Mouse (Mus musculus) gastrocnemius, adult 18-20 months (tissue): ENCODE measurements around the gene Sytl2. TPM values are rescaled to one million over a fixed set of nuclear protein-coding genes. Genes with fewer than 3 reads are reported as not detected.
A peak's percentile ranks its signal among the peaks of the same experiment; 100 is the strongest.

ENCODE experiments used
- DNase-seq: peaks from one replicate; pipeline ENCODE4 v3.0.0; 2021; ENCODE audit warnings: low spot score
- total RNA-seq, 2 experiments: library from RNA; stranded (reverse); gene quantifications; 2 replicates each; pipeline ENCODE4 v1.2.3; 2021

The Sytl2 gene
- total RNA-seq, 2 experiments from 2014 or later: 3.4 to 3.7 TPM

- DNase-seq: peak; percentile 53
Observed at GRCm38 (mm10) chr7:90370071-90370851, 68.2 kb downstream of the Sytl2 start.

DNA sequence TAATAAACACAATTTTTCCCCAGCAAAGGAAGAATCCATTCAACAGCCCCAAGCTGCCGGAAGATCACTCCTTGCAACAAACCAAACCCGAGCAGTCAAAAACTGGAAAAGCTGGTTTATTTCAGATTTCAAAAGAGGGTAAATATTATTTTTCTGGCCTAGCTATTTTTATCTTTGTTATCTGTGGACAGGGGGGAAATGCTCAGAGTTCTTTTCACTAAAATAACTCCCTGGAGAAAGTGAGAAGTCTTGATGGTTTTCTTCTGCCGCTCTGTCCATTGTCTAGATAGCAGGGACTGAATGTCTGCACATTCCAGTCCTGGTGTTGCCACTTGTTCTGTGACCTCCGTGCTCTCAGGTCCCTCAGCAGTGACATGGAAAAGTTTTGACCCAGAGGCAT is 70.8 kb downstream of the Sytl2 start:
- DNase-seq: no peak

- no peak for DNase-seq
Observed at GRCm38 (mm10) chr7:90384411-90384810, 82.4 kb downstream of the Sytl2 start.

- peak; percentile 17 for DNase-seq
Observed at GRCm38 (mm10) chr7:90386885-90387459, 84.9 kb downstream of the Sytl2 start.

DNA sequence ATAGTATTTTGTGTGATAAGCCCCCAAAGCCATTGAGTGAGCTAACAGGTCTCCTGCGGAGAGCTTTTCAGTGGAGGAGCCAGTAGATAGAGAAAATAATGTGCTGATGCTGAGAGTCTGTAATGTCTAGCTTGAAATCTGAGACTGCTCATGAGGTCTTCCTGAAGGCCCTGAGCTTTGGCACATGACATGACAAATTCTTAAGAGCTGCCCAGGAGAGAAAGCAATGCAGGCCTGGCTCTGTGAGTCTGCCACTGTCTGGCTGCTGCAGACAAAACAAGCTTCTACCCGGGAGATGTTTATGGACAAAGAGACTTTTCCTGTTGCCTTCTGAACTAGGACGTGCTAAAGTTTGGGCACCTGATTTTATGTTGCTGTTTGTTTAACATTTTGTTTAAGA is 87.7 kb downstream of the Sytl2 start:
- no peak for DNase-seq

GRCm38 (mm10) chr7:90395073-90395472 is 93.0 kb downstream of the Sytl2 start:
- no peak for DNase-seq

GRCm38 (mm10) chr7:90395928-90396327 is 93.9 kb downstream of the Sytl2 start:
- no peak for DNase-seq

DNA sequence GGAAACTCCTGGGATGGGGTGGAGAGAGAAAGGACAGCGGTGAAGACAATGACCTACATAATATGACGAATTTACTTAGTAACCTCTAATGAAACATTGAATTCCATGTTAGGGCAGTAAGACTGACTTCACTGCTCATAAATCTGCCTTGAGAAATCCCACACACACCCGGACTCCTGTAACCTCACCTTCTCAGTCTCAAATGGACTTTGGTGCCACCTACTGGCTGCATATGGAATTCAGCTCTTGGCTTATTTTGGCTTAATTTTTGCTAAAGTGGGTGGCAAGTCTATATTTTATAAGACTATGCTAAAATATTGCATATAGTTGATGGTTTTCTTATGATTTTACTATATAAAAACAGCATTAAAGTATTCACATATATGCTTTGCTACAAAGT is 107.9 kb downstream of the Sytl2 start:
- DNase-seq: peak; percentile 67

DNA sequence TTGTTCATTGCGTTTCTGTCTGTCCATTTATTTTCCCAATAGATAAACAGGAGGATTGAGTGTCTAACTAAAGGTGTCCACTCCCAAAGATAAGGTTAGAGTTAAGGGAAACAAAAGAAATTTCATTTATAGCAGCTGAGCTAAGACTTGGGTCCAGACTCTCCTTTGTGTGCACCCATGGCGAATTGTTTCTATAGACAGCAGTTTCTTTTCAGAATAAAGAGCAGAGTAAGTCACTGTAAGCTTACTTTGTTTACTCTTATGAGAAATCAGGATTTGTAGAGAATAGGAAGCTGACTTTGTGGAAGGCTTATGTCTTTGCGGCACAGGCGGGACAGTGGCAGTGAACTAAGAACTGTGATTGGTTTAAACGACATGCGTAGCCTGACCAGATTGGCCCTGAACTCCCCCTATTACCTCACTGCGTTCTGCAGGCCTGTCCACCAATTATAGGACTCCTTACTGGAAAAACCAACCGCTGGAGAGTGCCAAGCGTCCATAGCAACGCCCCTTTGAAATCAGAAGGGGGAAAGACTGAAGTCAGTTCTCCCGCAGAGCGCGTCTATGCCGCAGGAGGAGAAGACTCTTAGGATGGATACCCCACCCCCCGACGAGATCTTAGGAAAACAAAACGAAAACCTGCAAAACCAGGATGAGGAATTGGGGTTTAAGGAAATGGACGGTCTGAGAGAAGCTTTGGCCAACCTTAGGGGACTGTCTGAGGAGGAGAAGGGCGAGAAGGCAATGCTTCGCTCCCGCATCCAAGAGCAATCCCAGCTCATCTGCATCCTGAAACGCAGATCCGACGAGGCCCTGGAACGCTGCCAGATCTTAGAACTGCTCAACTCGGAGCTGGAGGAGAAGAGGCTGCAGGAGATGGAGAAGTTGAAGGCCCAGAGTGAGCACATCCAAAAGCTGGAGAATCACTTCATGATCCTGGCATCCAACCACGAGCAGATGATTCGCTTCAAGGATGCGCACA is 124.3 kb downstream of the Sytl2 start, which contains the start of gene Ccdc89:
Gene Ccdc89, plus strand, starts transcription at position 558 of the 982 bp plus-strand sequence.
- DNase-seq: peak; percentile 85

GRCm38 (mm10) chr7:90427006-90427405 is 125.0 kb downstream of the Sytl2 start:
- DNase-seq: no peak

DNA sequence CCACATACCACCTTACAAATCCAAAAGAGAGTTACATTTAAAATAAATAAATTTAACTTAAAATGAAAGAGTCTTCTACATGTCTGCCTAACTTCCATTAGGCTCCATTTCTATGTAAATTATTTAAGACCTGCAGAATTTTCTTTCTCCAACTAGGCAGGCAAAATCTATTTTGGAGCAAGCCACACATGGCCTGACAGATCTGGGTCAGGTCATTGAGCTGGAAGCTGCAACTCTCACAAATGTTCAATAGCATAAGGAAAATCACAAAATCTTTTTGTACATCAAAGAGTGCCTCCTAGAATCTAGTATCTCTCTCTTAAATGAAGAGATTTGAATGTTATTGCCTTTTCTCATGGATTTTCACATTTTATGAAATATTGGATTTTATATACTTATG is 130.2 kb downstream of the Sytl2 start:
- DNase-seq: no peak

GRCm38 (mm10) chr7:90440044-90440443 is 138.0 kb downstream of the Sytl2 start:
- DNase-seq: no peak

DNA sequence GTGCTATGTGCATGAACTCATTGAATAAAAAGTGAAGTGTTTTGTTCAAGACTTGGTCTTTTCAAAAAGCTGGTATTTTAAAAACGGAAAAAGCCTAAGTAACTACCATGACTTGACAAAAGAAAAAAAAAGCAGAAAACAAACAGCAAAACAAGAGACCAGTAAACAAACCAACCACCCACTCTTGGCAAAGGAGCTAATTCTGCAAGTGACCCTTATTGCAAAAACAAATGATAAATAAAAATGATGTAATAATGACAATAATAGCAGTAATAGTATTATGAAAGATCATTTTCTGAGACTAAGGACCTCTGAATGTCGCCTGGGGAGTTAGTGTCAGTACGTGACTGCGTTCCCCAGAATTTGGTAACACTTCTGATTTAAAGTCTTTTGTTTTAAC is 140.0 kb downstream of the Sytl2 start:
- DNase-seq: no peak

DNA sequence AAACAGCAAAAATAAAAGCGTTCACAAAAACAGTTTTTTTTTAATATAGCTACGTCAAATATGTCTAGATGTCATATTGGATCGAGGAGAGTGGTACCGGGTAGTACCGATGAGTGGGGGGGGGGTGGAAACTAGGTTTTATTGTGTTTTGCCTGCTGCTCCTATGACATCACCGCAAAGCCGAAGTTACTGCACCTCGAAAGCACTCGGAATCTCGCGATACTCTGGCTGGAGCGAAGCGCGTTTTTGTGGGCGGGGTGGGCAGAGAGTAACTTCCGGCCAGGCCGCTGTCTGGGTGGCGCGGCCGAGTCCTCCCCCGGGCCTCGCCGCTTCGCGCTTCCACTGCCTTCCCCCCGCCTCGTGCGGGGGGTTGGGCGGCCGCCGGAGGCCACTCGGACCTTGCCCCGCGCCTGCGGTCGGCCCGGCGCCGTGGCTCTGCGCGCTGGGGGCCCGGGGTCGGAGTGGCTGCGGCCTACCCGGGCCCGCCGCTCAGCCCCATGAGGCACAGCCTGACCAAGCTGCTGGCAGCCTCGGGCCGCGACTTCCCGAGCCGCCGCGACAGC is 140.5 kb downstream of the Sytl2 start, which contains the start of gene Crebzf:
Gene Crebzf, plus strand, starts transcription at position 212 of the 563 bp plus-strand sequence.
- peak; percentile 97 for DNase-seq

- peak; percentile 59 for DNase-seq
Observed at GRCm38 (mm10) chr7:90443101-90444091, 141.3 kb downstream of the Sytl2 start.

GRCm38 (mm10) chr7:90444206-90444605 is 142.2 kb downstream of the Sytl2 start:
- DNase-seq: no peak

DNA sequence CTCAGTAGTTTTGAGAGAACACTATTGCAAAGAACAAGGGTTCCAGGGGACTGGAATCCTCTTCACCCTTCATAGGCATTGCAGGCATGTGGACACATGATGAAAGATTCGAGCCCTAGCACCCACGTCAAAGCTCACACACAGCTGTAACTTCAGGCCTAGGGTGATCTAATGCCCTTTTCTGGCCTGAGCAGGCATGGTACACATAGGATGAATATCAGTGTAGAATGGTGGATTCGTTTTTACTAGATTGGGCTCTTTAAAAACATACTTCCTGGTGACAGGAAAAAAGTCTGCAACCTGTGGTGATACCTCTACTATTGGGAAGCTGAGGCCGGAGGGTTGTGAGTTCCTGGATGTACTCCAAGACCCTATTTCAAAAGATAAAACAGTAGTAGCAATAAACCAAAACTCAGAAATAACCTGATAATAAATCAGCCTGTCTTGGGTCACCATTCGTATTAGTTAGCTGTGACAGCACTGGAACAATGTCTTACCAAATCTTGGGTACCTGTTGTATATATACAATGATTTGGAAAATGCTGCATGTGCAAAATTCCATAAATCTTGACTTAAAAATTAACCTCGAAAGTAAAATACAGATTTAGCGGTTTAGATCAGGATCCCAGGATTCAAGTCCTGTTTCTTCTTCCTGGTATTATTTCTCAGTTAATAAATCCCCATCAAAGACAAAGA is 154.2 kb downstream of the Sytl2 start:
- DNase-seq: no peak

- DNase-seq: peak; percentile 87
Observed at GRCm38 (mm10) chr7:90456845-90457468, 154.9 kb downstream of the Sytl2 start, which contains the start of gene Tmem126a. Tmem126a (minus strand) TSS chr7:90457229.

DNA sequence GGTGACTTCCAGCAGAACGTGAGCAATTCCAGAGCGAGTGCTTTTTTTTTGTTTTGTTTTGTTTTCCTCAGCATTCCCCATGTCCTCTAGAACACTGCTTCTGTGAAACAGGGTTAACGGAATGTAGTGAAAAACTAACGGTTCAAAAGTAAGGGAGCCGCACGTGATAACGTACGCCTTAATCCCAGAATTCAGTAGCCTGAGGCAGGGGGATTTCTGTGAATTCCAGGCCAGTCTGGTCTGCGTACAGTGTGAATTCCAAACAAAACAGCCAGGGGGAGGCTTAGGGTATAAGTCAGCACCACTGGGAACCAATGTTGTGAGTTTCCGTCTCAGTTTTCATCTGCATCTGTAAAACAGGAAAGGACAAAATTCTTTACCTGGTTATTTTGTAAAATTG is 155.5 kb downstream of the Sytl2 start:
- no peak for DNase-seq
